In the genomic region with DNA sequence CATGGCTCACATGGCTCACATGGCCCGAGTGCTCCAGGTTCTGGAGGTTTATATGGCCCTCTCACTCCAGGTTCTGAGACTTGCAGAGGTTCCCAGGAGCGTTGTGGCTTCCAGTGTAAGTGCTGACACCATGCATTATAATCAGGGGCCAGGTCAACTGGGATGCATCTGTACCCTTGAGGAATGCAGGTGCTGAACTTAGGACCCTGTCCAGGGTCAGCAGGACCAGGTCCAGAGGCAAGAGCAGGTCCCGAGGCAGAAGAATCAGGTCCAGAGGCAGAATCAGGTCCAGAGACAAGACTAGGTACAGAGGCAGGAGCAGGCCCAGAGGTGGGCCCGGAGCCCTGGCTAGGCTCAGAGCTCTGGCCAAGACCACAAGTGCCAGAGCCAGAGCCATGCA, we compare ENCODE assay signal across 8 mouse cellular contexts. TPM values are rescaled to one million over a fixed set of nuclear protein-coding genes. Genes with fewer than 3 reads are reported as not detected.
DNase-seq lines count a peak whose midpoint lies in the region; ATAC-seq lines count a peak whose summit lies in the region.

No protein-coding gene starts in this region.

- H3K4me1 ChIP-seq in heart, embryonic 14.5 days (ENCODE audit: control insufficient read depth in 2 of 2, insufficient read depth in 2 of 2, low read length in 2 of 2), result peaks cover 2 to 17% of the 10 kb centered on the region in 2 experiments; a peak in 2 of 4 replicates
- H3K4me1 ChIP-seq in embryonic facial prominence, embryonic 14.5 days (ENCODE audit: control insufficient read depth, insufficient read depth, low read length), result no peaks in the 10 kb centered on the region
- H3K4me1 ChIP-seq in midbrain, embryonic 12.5 days, result peaks cover 16% of the 10 kb centered on the region

- no peak for ATAC-seq in heart, embryonic 14.5 days (ENCODE audit: insufficient number of reproducible peaks, insufficient read depth, low FRiP score, low read depth)
- no peak for ATAC-seq in embryonic facial prominence, embryonic 14.5 days (ENCODE audit: low read depth)
- ATAC-seq in midbrain, embryonic 12.5 days (ENCODE audit: low FRiP score, low read depth), result no peak

- H3K4me2 ChIP-seq in heart, embryonic 14.5 days (ENCODE audit: low read length), result peak overlapping the region; percentile 59; the same call in 1 of the 2 replicates
- H3K4me2 ChIP-seq in embryonic facial prominence, embryonic 14.5 days (ENCODE audit: low read depth, low read length), result peak overlapping the region; percentile 50; the same call in 1 of the 2 replicates
- H3K4me2 ChIP-seq in midbrain, embryonic 12.5 days (replicated peaks), result peak overlapping the region; percentile 46

- H3K9me3 ChIP-seq in heart, embryonic 14.5 days (ENCODE audit: control insufficient read depth, low read length), result peaks cover 9% of the 10 kb centered on the region
- peaks cover 8% of the 10 kb centered on the region; the same call in 1 of the 2 replicates for H3K9me3 ChIP-seq in embryonic facial prominence, embryonic 14.5 days (ENCODE audit: control insufficient read depth, low read length)
- 0 out of 2 replicates have a peak, but pooled peaks cover 5% of the 10 kb centered on the region for H3K9me3 ChIP-seq in midbrain, embryonic 12.5 days

- no peak for DNase-seq in heart, adult 11 months
- no peak for DNase-seq in embryonic facial prominence, embryonic 14.5 days (ENCODE audit: low spot score)
- peak; percentile 73 to 85 for DNase-seq in kidney, adult 8-10 months
- DNase-seq in gastrocnemius, postnatal 4 days (ENCODE audit: low spot score in 2 of 2), result no peak
- DNase-seq in gastrocnemius, postnatal 36 days, result no peak
- DNase-seq in thymus, postnatal 25 days, result no peak

- no peak overlapping the region for H3K27ac ChIP-seq in heart, embryonic 14.5 days (replicated peaks in 1 of 2; ENCODE audit: control insufficient read depth in 1 of 2, insufficient read depth in 1 of 2, low read depth in 2 of 2, low read length in 2 of 2)
- no peak overlapping the region; the same call in 1 of the 2 replicates for H3K27ac ChIP-seq in embryonic facial prominence, embryonic 14.5 days (replicated peaks; ENCODE audit: low read depth, low read length)
- no peak overlapping the region for H3K27ac ChIP-seq in midbrain, embryonic 12.5 days (replicated peaks)

- H3K9ac ChIP-seq in heart, embryonic 14.5 days (ENCODE audit: low read length), result no peak overlapping the region
- no peak overlapping the region for H3K9ac ChIP-seq in embryonic facial prominence, embryonic 14.5 days (ENCODE audit: low read depth, low read length)
- H3K9ac ChIP-seq in midbrain, embryonic 12.5 days (replicated peaks), result no peak overlapping the region

- H3K27me3 ChIP-seq in heart, embryonic 14.5 days (ENCODE audit: control insufficient read depth, insufficient read depth, low read length), result no peaks in the 10 kb centered on the region
- H3K27me3 ChIP-seq in embryonic facial prominence, embryonic 14.5 days (replicated peaks; ENCODE audit: control insufficient read depth, insufficient read depth, low read length), result no peaks in the 10 kb centered on the region
- H3K27me3 ChIP-seq in midbrain, embryonic 12.5 days, result no peaks in the 10 kb centered on the region

- WGBS in heart, embryonic 14.5 days, result 87% methylated on average over 4 of the region's 4 CpGs
- 93% methylated on average over 4 of the region's 4 CpGs for whole genome bisulfite sequencing in embryonic facial prominence, embryonic 14.5 days
- WGBS in midbrain, embryonic 12.5 days, result 85% methylated on average over 4 of the region's 4 CpGs

- intact Hi-C loops in gastrocnemius, postnatal 36 days (cut with DNase I), result loop anchor here (2.0 kb wide), 1 partner anchor 16 kb away; no protein-coding TSS in a partner anchor

- H3K36me3 ChIP-seq in heart, embryonic 14.5 days (ENCODE audit: control insufficient read depth, insufficient read depth, low read length), result peaks cover 26% of the 10 kb centered on the region
- H3K36me3 ChIP-seq in embryonic facial prominence, embryonic 14.5 days (ENCODE audit: control insufficient read depth, insufficient read depth, low read length), result peaks cover 31% of the 10 kb centered on the region
- peaks cover 22% of the 10 kb centered on the region for H3K36me3 ChIP-seq in midbrain, embryonic 12.5 days

- H3K4me3 ChIP-seq in heart, embryonic 14.5 days (ENCODE audit: control insufficient read depth in 1 of 2, insufficient read depth in 1 of 2, low read depth in 1 of 2, low read length in 2 of 2), result no peak overlapping the region
- H3K4me3 ChIP-seq in embryonic facial prominence, embryonic 14.5 days (ENCODE audit: low read depth, low read length), result no peak overlapping the region
- peak overlapping the region; percentile 34; the same call in 1 of the 2 replicates for H3K4me3 ChIP-seq in midbrain, embryonic 12.5 days

RNA-seq across cellular contexts. Expression of a gene that starts 0.7 kb away (rescaled TPM):
- polyA plus RNA-seq in heart, embryonic 14.5 days (2014; fragmentation: Nextera tagmentation; extraction: Ambion mirVana), result 0.18 and 0.77 TPM in 2 replicates
- 1.5 and 4.0 TPM in 2 replicates for polyA plus RNA-seq in embryonic facial prominence, embryonic 14.5 days (2014; fragmentation: Nextera tagmentation; extraction: Ambion mirVana)
- 3.9 TPM in 2 replicates for polyA plus RNA-seq in midbrain, embryonic 12.5 days (2016; fragmentation: Nextera tagmentation; extraction: Ambion mirVana)
- total RNA-seq in gastrocnemius, postnatal 4 days (2021), result under 1 TPM in 1 of 2 experiments, not detected in 1; 0.26 TPM
- total RNA-seq in gastrocnemius, postnatal 36 days (2021), result not detected

RNA-seq across cellular contexts. Expression of a gene that starts 3.5 kb away (rescaled TPM):
- 194 and 213 TPM in 2 replicates for polyA plus RNA-seq in heart, embryonic 14.5 days (2014; fragmentation: Nextera tagmentation; extraction: Ambion mirVana)
- 80.2 and 86.2 TPM in 2 replicates for polyA plus RNA-seq in embryonic facial prominence, embryonic 14.5 days (2014; fragmentation: Nextera tagmentation; extraction: Ambion mirVana)
- 70.6 and 71.8 TPM in 2 replicates for polyA plus RNA-seq in midbrain, embryonic 12.5 days (2016; fragmentation: Nextera tagmentation; extraction: Ambion mirVana)
- total RNA-seq in gastrocnemius, postnatal 4 days (2021), result 10 to 100 TPM; 57.6 to 66.5 TPM
- 10 to 100 TPM; 35.3 to 38.4 TPM for total RNA-seq in gastrocnemius, postnatal 36 days (2021)

RNA-seq across cellular contexts. Expression of a gene that starts 16.0 kb away (rescaled TPM):
- polyA plus RNA-seq in heart, embryonic 14.5 days (2014; fragmentation: Nextera tagmentation; extraction: Ambion mirVana), result 4.2 and 4.5 TPM in 2 replicates
- polyA plus RNA-seq in embryonic facial prominence, embryonic 14.5 days (2014; fragmentation: Nextera tagmentation; extraction: Ambion mirVana), result 2.7 and 3.4 TPM in 2 replicates
- 11.9 and 14.7 TPM in 2 replicates for polyA plus RNA-seq in midbrain, embryonic 12.5 days (2016; fragmentation: Nextera tagmentation; extraction: Ambion mirVana)
- 10 to 100 TPM in 1 of 2 experiments, 1 to 10 TPM in 1; 9.4 to 12.0 TPM for total RNA-seq in gastrocnemius, postnatal 4 days (2021)
- total RNA-seq in gastrocnemius, postnatal 36 days (2021), result 1 to 10 TPM; 8.9 to 9.7 TPM

RNA-seq across cellular contexts. Expression of a gene that starts 16.2 kb away (rescaled TPM):
- polyA plus RNA-seq in heart, embryonic 14.5 days (2014; fragmentation: Nextera tagmentation; extraction: Ambion mirVana), result 3.9 and 4.5 TPM in 2 replicates
- polyA plus RNA-seq in embryonic facial prominence, embryonic 14.5 days (2014; fragmentation: Nextera tagmentation; extraction: Ambion mirVana), result 3.9 and 4.3 TPM in 2 replicates
- polyA plus RNA-seq in midbrain, embryonic 12.5 days (2016; fragmentation: Nextera tagmentation; extraction: Ambion mirVana), result 2.8 and 2.9 TPM in 2 replicates
- under 1 TPM; 0.13 to 0.44 TPM for total RNA-seq in gastrocnemius, postnatal 4 days (2021)
- total RNA-seq in gastrocnemius, postnatal 36 days (2021), result under 1 TPM; 0.17 to 0.18 TPM

RNA-seq across cellular contexts. Expression of a gene that starts 21.0 kb away (rescaled TPM):
- 10.6 and 13.2 TPM in 2 replicates for polyA plus RNA-seq in heart, embryonic 14.5 days (2014; fragmentation: Nextera tagmentation; extraction: Ambion mirVana)
- polyA plus RNA-seq in embryonic facial prominence, embryonic 14.5 days (2014; fragmentation: Nextera tagmentation; extraction: Ambion mirVana), result 23.0 and 24.6 TPM in 2 replicates
- 24.9 TPM in 2 replicates for polyA plus RNA-seq in midbrain, embryonic 12.5 days (2016; fragmentation: Nextera tagmentation; extraction: Ambion mirVana)
- 10 to 100 TPM; 42.9 to 49.7 TPM for total RNA-seq in gastrocnemius, postnatal 4 days (2021)
- total RNA-seq in gastrocnemius, postnatal 36 days (2021), result 10 to 100 TPM; 28.1 to 38.4 TPM

Comparison
In these comparisons a context has a peak if more than half of its experiments do, and no peak if none do; other contexts are left out.
1. DNase-seq: peak in kidney, adult 8-10 months (2 of 2); none in heart, adult 11 months (single experiment), embryonic facial prominence, embryonic 14.5 days (single experiment), gastrocnemius, postnatal 4 days (0 of 2), gastrocnemius, postnatal 36 days (0 of 2) and thymus, postnatal 25 days (single experiment).
2. Peak in every context shown above with its lines, with median percentiles within 50 percentile points of each other: H3K4me2 ChIP-seq.